Mouse (Mus musculus) forelimb bud, embryonic 11.5 days (tissue): ENCODE data around the gene Snip1.

Experiments used
- DNase-seq: peaks from one replicate; pipeline ENCODE4 v3.0.0-alpha.2; 2012; ENCODE audit warnings: low read depth, low spot score

The Snip1 gene

DNA sequence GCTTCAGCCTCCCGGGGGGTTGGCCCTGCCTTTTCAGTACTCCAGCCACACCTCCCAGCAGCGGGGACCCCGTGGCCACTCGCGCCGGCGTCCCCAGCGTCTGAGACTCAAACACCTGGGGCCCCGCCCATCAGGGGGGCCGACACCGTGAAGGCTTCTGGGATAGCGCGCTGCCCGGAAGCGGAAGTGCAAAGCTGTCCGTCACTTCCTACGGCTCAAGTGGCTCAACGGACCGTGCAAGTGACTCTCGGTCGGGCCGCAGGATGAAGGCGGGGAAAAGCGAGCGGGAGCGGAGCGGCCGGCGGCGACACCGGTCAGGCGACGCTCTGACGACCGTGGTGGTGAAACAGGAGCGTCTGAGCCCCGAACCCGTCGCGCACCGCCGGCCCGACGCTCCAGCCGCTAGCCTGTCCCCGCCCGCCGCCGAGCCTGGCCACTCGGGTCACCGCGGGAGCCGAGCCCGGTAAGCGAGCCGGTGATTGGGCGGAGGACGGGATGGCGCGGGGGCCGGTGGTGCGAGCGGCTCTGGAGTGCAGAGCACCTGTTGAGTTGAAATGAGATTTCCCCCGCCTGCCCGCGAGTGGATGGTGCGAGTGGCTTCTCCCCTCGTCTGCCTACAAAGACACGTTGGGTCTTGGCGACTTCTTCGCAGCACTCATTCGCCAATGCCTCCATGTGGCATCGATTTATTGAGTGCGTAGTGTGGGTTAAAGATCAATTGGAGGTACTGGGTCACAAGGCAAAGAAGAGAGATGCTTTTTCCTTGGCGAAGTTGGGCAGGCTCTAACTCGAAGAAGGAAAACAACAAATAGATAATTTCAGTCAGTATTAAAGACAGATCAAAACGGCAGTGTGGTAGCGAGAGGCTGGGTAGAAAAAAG is at the start of gene Snip1:
TSS of gene Snip1 (plus strand) at position 183 of the 881 bp plus-strand sequence.
- peak; percentile 92 for DNase-seq

DNA sequence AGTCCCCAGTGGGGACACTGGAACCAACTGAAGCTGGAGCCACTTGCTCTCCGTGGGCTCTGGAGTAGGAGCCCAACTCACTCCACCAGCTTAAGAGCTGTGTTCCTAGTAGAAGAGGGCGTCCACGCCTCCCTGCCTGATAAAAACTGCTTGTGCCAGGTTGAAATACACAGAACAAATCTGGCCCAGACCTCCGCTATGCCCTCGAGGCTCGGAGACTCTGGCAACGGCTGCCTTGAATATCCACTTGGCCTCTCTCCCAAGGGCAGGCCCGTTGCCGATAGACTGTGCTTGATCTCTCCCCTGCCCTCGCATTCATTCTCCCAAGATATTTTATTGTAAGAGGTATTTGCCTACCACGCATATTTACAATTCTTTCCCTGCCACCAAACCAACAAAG is 49.0 kb upstream of the Snip1 start:
- no peak for DNase-seq

- DNase-seq = peak; percentile 24
Measured at GRCm38 (mm10) chr4:125020780-125021538, 45.5 kb upstream of the Snip1 start.

DNA sequence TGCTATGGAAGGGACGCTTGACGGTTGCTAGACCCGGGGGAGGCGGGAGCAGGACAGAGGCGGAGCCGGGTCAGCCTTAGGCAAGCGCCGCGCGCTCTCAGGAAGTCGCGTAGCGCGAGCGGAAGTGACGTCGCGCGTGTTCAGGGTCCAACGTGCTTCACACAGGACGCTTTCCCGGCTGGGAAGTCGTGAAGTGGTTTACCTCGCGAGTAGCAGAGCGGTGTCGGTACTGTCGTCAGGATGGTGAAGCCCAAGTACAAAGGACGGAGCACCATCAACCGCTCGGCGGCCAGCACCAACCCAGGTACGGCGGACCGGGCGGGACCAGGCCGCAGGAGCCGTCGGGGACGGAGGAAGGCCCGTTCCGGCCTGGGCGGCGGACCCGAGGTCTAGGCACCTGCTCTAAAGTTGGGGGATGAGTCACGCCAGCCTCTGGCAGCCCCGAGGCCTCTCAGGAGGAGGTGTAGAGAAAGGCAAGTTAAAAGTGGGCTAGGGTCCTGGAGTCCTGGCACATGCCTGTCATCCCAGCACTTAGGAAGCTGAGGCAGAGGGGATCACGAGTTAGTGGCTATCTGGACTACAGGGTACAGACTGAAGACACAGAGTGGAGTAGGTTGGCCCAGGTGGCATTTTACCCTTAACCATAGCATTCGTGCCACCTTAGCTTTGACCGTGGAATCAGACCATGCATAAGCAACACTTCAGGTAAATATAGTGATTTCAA is 36.4 kb upstream of the Snip1 start:
- DNase-seq = peak; percentile 96

DNA sequence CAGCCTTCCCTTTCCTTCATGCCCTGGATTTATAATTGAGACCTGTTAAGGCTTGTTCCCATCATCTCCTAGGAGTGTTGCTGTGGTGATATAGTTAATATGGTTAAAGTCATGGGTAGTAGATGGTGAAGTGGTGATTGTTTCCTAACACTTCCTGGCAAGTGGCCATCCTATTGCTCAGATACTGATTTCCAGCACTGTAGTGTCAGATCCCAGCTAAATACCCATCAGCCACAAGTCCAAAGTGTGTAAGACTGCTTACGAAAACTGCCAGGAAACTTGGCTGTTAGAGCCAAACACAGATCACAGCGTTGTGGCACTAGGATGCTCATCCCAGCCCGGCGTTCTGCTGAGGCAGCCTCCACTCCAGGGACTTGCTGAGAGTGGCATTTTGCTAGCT is 32.1 kb upstream of the Snip1 start:
- no peak for DNase-seq

DNA sequence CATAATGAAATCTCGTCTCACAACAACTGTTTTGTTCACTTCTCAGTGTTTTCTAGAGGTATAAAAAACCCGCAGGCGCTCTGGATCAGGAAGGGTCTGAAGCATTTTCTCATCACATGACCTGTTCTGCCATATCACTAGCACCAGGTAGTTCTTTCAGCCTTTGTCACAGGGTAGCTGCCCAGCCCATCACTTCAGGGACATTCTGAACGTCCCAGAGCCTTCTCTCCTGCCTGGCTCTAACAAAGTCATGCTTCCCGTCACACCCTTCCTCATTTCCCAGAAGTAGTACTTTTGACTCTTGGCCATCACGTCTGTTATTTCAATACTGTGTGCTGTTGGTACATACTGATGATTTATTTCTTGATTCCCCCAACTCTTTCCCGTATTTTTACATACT is 22.0 kb upstream of the Snip1 start:
- DNase-seq = no peak

DNA sequence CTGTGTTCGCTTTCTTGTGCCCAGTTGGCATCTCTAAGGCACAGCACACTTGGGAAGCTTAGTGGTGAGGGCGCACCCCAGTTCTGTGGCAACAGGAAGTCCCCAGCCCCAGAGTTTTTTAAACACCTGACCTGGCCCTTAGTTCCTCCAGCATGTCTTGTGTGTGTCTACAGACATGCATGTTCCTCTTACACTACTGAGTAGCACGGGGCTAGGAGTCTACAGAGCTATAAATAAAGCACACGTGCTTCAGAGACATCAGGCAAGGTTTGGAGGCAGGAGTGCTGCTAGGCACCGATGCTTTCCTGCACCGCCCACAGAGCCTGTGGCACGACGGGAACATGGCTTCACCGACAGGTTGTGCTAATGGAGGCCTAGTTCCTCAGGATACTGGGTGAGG is 11.1 kb upstream of the Snip1 start:
- DNase-seq = no peak

DNA sequence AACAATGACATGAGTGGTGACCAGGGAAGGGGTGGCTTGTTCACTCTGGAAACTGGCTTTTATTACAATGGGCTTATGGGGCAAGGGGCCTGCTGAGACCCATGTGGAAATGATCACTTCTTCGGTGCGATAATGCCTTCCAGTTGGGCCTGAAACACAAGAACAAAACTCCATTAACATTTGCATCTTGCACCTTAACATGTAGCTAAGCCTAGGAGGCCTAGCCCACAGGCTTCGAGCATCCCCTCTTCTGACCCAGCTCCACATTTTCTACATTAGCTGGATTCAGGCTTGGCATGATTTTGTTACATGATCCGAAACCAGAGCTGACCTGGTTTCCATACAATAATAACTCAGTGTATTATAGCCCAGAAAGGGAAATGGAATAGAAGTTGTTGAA is 10.0 kb upstream of the Snip1 start:
- DNase-seq = peak; percentile 61

GRCm38 (mm10) chr4:125057273-125057672 is 9.2 kb upstream of the Snip1 start:
- DNase-seq = no peak

DNA sequence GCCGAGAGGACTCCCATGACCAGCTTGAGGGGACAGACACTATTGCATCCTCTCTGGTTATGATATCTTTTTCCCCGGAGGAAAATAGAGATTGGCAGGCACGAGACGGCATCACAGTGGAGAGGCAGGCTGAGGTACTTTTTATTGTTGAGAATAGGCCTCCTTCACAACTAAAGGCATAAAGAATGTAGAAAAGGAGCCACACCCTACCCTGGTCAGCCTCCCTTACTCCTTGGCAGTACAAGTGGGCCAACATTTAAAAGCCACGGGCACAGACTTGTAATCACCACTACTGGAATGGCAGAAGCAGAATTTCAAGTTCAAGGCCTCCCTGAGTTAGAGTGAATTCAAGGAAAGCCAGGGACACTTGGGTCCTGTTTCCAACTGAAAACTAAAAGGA is 8.4 kb upstream of the Snip1 start:
- no peak for DNase-seq

DNA sequence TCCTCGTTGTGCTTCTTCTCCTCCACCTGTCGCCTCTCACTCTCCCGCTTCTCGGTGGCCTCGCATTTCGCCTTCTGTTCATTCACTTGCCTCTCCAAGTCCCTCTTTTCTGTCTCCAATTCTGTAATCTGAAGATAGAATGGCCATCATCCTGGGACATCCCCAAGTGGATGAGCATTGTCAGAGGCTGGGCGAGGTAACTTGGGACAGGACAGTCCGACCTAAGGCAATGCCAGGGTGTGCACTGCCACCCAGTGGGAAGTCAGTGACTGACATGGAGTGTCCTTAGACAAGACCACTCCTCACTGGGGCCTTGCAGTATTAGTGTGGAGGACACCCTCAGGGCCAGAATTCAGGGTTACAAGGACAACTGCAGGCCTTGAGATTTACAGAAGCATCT is 7.4 kb upstream of the Snip1 start:
- DNase-seq = peak; percentile 59

GRCm38 (mm10) chr4:125063829-125064228 is 2.6 kb upstream of the Snip1 start:
- no peak for DNase-seq

DNA sequence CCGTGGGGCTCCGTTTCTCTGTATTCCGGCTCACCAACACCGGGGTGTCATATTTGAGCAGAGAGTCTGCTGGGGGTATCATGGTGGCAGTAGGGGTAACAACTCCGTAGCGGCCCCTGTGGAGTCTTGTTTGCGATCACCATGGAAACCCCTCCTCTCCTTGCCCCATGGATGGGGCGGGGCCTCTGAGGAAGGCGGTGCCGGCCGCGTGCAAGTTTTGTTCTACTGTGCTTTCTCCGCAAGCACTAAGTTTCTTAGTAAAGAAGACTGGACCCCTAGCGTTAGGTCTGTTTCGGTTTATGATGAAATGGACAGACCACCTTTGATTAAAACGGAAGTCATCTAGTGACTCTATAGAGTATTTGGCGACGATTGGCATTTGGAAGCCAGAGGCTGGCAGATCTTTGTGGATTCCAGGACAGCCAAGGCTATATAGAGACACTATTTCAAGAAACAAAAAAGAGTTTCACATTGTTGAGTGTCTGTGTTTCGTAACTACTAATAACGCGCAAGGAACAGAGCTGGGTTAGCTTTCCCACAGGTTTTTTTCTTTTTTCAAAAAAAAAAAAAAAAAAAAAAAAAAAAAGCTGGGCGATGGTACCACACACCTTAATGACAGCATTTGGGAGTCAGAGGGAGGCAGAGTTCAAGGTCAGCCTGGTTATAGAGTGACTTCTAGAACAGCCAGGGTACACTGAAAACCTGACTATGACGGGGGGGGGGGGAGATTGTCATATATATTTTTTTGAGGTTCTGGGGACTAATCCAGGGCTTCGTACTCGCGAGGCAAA is 760 bp upstream of the Snip1 start, which contains the start of gene Dnali1:
TSS of gene Dnali1 (minus strand) at position 187 of the 791 bp plus-strand sequence.
- peak; percentile 53 for DNase-seq

GRCm38 (mm10) chr4:125077700-125078099 is 11.2 kb downstream of the Snip1 start:
- DNase-seq = no peak

DNA sequence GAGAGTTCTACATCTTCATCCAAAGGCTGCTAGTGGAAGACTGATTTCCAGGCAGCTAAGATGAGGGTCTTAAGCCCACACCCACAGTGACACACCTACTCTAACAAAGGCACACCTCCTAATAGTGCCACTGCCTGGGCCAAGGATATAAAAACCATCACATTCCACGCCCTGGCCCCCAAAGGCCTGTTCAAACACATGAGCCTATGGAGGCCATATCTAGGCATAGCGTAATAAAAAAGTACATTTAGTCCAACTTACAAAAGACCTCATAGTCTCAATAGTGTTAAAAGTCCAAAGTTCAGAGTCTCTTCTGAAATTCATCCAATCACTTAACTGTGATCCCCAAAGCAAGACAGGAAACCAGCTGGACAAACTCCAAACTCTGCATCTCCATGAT is 12.2 kb downstream of the Snip1 start:
- no peak for DNase-seq

DNA sequence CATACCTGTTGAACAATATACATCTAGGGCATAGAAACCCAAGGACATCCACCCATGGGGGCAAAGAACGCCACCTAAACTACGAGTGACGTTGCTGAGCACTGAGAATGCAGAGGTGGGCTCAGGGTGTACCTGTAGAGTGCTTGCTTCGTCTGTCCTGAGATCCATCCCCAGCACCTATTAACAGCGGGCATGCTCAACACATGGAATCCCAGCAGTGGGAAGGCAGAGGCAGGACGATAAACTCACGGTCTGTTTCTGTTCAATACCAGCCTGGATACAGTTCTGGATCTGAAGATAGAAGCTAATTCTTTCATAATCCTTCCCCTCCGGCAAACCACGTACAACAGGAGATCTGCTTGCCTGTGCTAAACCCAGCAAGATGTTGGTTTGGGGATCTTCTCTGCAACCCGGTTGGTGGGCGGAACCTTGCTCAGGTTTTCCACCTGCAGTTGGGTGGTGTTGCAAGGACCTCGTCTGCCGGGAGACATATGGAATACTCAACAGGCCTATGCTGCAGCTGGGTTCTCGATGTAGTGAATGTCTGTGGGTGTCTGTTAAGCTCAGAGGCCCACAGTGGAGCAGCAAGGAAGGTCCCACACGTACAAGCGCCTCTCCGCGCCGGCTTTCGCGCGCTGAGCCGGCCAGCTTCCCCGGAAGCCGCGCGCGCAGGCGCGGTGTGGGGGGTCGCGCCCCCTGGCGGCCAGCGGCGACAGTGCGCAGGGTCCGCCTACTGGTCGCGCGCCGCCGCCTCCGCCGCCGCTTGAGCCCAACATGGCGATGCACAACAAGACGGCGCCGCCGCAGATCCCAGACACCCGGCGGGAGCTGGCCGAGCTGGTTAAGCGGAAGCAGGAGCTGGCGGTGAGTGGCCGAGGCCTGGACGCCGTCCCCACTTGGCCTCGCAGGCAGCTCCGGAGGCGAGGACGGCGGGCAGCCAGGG is 18.2 kb downstream of the Snip1 start, which contains the start of gene Meaf6:
TSS of gene Meaf6 (plus strand) at position 732 of the 943 bp plus-strand sequence.
- DNase-seq = peak; percentile 85

DNA sequence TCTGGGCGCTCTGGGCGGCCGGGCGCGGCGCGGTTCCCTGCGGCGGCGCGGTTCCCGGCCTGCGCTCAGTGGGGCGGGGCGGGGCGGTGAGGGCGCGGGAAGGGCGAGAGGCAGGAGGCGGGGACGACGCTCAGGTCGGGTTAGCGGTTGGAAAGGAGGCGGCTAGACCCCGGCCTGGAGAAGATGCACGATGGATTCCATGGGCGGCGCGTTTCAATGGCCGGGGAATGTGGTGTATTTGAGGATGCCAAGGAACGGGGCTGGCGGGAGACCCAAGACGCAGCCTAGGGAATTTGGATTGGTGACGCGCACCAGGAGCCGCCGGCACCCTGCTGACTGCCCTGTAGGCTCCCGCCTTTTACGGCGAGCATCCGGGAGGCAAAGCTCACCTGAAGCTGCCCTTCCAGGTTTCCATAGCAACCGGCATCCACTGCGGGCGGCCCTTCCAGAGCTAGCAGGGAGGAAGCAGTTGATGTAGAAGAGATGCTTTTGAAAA is 18.9 kb downstream of the Snip1 start:
- peak; percentile 68 for DNase-seq

DNA sequence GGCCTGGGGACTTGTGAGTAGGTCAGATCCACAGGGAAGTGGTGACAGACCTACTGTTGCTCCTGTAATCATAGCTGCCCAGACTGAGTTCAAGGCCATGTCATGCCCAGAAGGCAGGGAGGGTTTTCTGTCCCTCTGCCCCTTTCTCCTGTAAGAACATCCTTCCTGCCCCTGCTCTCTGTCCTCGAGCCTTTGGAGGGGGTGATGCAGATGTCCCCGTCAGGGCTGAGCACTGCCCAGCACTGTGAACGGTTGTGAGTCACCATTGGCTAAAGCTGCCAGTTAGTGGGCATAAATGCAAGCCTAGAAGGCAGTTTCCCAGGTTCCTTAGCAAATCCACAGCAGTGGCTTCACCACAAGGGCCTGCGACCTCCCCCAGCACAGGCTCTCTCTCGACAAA is 26.6 kb downstream of the Snip1 start:
- DNase-seq = no peak

DNA sequence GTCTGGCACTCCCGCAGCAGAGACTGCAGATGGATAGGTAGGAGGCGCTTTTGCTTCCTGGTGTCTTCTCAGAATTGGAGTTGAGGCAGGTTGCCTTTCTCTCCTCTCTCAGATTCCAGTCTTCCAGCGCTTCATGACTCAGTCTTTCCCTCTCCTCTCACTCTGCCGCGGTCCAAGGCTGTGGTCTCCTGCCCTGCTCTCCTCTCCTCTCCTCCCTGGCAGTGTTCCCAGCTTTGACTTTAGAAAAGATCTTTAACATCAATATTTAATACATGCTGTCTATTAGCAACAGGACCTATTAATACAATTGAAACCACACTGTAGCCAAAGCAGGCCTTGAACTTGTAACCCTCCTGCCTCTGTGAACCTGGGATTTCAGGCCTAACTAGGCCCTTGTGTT is 29.6 kb downstream of the Snip1 start:
- no peak for DNase-seq

DNA sequence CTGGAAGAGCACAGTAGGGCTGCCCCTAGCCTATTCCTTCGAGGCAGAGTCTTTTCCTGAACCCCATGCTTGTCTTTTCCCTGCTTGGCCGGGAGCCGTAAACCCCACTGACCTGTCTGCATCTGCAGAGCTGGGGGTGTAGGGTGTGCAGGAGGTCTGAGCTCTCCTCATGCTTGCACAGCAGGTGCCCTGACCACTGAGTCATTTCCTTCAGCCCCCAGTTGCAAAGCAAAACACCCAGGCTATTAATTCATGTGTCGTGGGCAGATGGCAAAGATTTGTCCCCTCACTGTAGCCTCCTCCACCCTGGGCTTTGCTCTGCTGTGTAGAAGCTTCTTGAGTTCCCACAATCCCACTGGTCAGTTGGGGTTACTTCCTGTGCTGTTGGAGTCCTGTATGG is 30.9 kb downstream of the Snip1 start:
- no peak for DNase-seq
